Mouse (Mus musculus): Measurements from ENCODE around the gene Ankrd33b. TPM values are rescaled to one million over a fixed set of nuclear protein-coding genes. Genes with fewer than 3 reads are reported as not detected.

Gene Ankrd33b
- total and polyA plus RNA-seq, 3 experiments, result 0.11 TPM; not detected in 2

GRCm38 (mm10) chr15:31299258-31299917 is 68.1 kb downstream of the Ankrd33b start:
- ATAC-seq (ENCODE audit: extremely low read depth, insufficient number of reproducible peaks, low FRiP score, poor library complexity, severe bottlenecking) (no peak), DNase-seq (ENCODE audit: low spot score) (no peak)
- Histone ChIP-seq H3K27me3 (ENCODE audit: insufficient read depth, low read length) (peaks cover 5% of the 10 kb centered on the region; the same call in 1 of the 2 replicates), H3K4me3 (ENCODE audit: low read depth, low read length) (no peak overlapping the region), H3K9me3 (replicated peaks) (no peaks in the 10 kb centered on the region), H3K4me1 (ENCODE audit: insufficient read depth, low read depth, low read length) (no peaks in the 10 kb centered on the region), H3K36me3 (replicated peaks) (no peaks in the 10 kb centered on the region)
- TF ChIP-seq CTCF (IDR thresholded peaks at IDR 0.05; ENCODE audit: low read depth, low read length) (no peak), POLR2AphosphoS5 (IDR thresholded peaks at IDR 0.05; ENCODE audit: insufficient replicate concordance, low read depth, low read length) (no peak), TAL1 (conservative IDR thresholded peaks at IDR 0.05; ENCODE audit: low read depth, low read length) (no peak), GATA2 (IDR thresholded peaks at IDR 0.05; ENCODE audit: borderline replicate concordance, low read depth, low read length) (no peak), GATA1 (IDR thresholded peaks at IDR 0.05; ENCODE audit: borderline replicate concordance, low read length) (no peak)

- no peak for ATAC-seq (ENCODE audit: extremely low read depth, insufficient number of reproducible peaks, low FRiP score, poor library complexity, severe bottlenecking)
- peaks cover 5% of the 10 kb centered on the region; the same call in 1 of the 2 replicates for H3K27me3 ChIP-seq (ENCODE audit: insufficient read depth, low read length)
- TF ChIP-seq POLR2AphosphoS5 (IDR thresholded peaks at IDR 0.05; ENCODE audit: insufficient replicate concordance, low read depth, low read length) (no peak), GATA1 (IDR thresholded peaks at IDR 0.05; ENCODE audit: borderline replicate concordance, low read length) (no peak), TAL1 (conservative IDR thresholded peaks at IDR 0.05; ENCODE audit: low read depth, low read length) (no peak), GATA2 (IDR thresholded peaks at IDR 0.05; ENCODE audit: borderline replicate concordance, low read depth, low read length) (no peak), CTCF (IDR thresholded peaks at IDR 0.05; ENCODE audit: low read depth, low read length) (no peak)
These were observed 69.8 kb downstream of the Ankrd33b start for GRCm38 (mm10) chr15:31297777-31298137.

GRCm38 (mm10) chr15:31296882-31297776 is 70.4 kb downstream of the Ankrd33b start:
- no peaks in the 10 kb centered on the region for H3K36me3 ChIP-seq (replicated peaks)
- H3K4me1 ChIP-seq (ENCODE audit: insufficient read depth, low read depth, low read length), result no peaks in the 10 kb centered on the region
- DNase-seq (ENCODE audit: low spot score) (no peak), ATAC-seq (ENCODE audit: extremely low read depth, insufficient number of reproducible peaks, low FRiP score, poor library complexity, severe bottlenecking) (no peak)
- H3K4me3 ChIP-seq (ENCODE audit: low read depth, low read length), result no peak overlapping the region
- no peaks in the 10 kb centered on the region for H3K9me3 ChIP-seq (replicated peaks)
- peaks cover 5% of the 10 kb centered on the region; the same call in 1 of the 2 replicates for H3K27me3 ChIP-seq (ENCODE audit: insufficient read depth, low read length)
- TF ChIP-seq POLR2AphosphoS5 (IDR thresholded peaks at IDR 0.05; ENCODE audit: insufficient replicate concordance, low read depth, low read length), result no peak
- no peak for TF ChIP-seq CTCF (IDR thresholded peaks at IDR 0.05; ENCODE audit: low read depth, low read length)

More at GRCm38 (mm10) chr15:31297777-31298137, 69.8 kb downstream of the Ankrd33b start:
- H3K36me3 ChIP-seq (replicated peaks), result no peaks in the 10 kb centered on the region
- no peaks in the 10 kb centered on the region for H3K9me3 ChIP-seq (replicated peaks)
- H3K4me1 ChIP-seq (ENCODE audit: insufficient read depth, low read depth, low read length), result no peaks in the 10 kb centered on the region
- no peak overlapping the region for H3K4me3 ChIP-seq (ENCODE audit: low read depth, low read length)
- no peak for DNase-seq (ENCODE audit: low spot score)

GRCm38 (mm10) chr15:31294311-31294710 is 73.2 kb downstream of the Ankrd33b start:
- Histone ChIP-seq H3K27me3 (ENCODE audit: insufficient read depth, low read length) (0 out of 2 replicates have a peak, but pooled peaks cover 3% of the 10 kb centered on the region), H3K36me3 (replicated peaks) (no peaks in the 10 kb centered on the region), H3K4me1 (ENCODE audit: insufficient read depth, low read depth, low read length) (no peaks in the 10 kb centered on the region), H3K9me3 (replicated peaks) (no peaks in the 10 kb centered on the region), H3K4me3 (ENCODE audit: low read depth, low read length) (no peak overlapping the region)
- no peak for TF ChIP-seq CTCF (IDR thresholded peaks at IDR 0.05; ENCODE audit: low read depth, low read length)
- TF ChIP-seq POLR2AphosphoS5 (IDR thresholded peaks at IDR 0.05; ENCODE audit: insufficient replicate concordance, low read depth, low read length), result no peak
- no peak for TF ChIP-seq GATA2 (IDR thresholded peaks at IDR 0.05; ENCODE audit: borderline replicate concordance, low read depth, low read length)
- no peak for TF ChIP-seq TAL1 (conservative IDR thresholded peaks at IDR 0.05; ENCODE audit: low read depth, low read length)
- TF ChIP-seq GATA1 (IDR thresholded peaks at IDR 0.05; ENCODE audit: borderline replicate concordance, low read length), result no peak
- DNase-seq (ENCODE audit: low spot score) (no peak), ATAC-seq (ENCODE audit: extremely low read depth, insufficient number of reproducible peaks, low FRiP score, poor library complexity, severe bottlenecking) (no peak)

- Histone ChIP-seq H3K36me3 (replicated peaks) (no peaks in the 10 kb centered on the region), H3K9me3 (replicated peaks) (no peaks in the 10 kb centered on the region), H3K27me3 (ENCODE audit: insufficient read depth, low read length) (0 out of 2 replicates have a peak, but pooled peaks cover 3% of the 10 kb centered on the region), H3K4me3 (ENCODE audit: low read depth, low read length) (no peak overlapping the region), H3K4me1 (ENCODE audit: insufficient read depth, low read depth, low read length) (no peaks in the 10 kb centered on the region)
- DNase-seq (ENCODE audit: low spot score), result no peak
- ATAC-seq (ENCODE audit: extremely low read depth, insufficient number of reproducible peaks, low FRiP score, poor library complexity, severe bottlenecking), result no peak
- TF ChIP-seq POLR2AphosphoS5 (IDR thresholded peaks at IDR 0.05; ENCODE audit: insufficient replicate concordance, low read depth, low read length) (no peak), GATA2 (IDR thresholded peaks at IDR 0.05; ENCODE audit: borderline replicate concordance, low read depth, low read length) (no peak), TAL1 (conservative IDR thresholded peaks at IDR 0.05; ENCODE audit: low read depth, low read length) (no peak), GATA1 (IDR thresholded peaks at IDR 0.05; ENCODE audit: borderline replicate concordance, low read length) (no peak), CTCF (IDR thresholded peaks at IDR 0.05; ENCODE audit: low read depth, low read length) (no peak)
These were observed 74.9 kb downstream of the Ankrd33b start for GRCm38 (mm10) chr15:31292627-31293026.

- ATAC-seq (ENCODE audit: extremely low read depth, insufficient number of reproducible peaks, low FRiP score, poor library complexity, severe bottlenecking), result no peak
- no peak for DNase-seq (ENCODE audit: low spot score)
- Histone ChIP-seq H3K9me3 (replicated peaks) (peaks cover 3% of the 10 kb centered on the region; the same call in 1 of the 2 replicates), H3K4me3 (ENCODE audit: low read depth, low read length) (no peak overlapping the region), H3K27me3 (ENCODE audit: insufficient read depth, low read length) (no peaks in the 10 kb centered on the region), H3K4me1 (ENCODE audit: insufficient read depth, low read depth, low read length) (no peaks in the 10 kb centered on the region), H3K36me3 (replicated peaks) (no peaks in the 10 kb centered on the region)
- no peak for TF ChIP-seq POLR2AphosphoS5 (IDR thresholded peaks at IDR 0.05; ENCODE audit: insufficient replicate concordance, low read depth, low read length)
- no peak for TF ChIP-seq GATA1 (IDR thresholded peaks at IDR 0.05; ENCODE audit: borderline replicate concordance, low read length)
- TF ChIP-seq CTCF (IDR thresholded peaks at IDR 0.05; ENCODE audit: low read depth, low read length), result no peak
- TF ChIP-seq GATA2 (IDR thresholded peaks at IDR 0.05; ENCODE audit: borderline replicate concordance, low read depth, low read length), result no peak
- TF ChIP-seq TAL1 (conservative IDR thresholded peaks at IDR 0.05; ENCODE audit: low read depth, low read length), result no peak
These were observed 81.8 kb downstream of the Ankrd33b start for GRCm38 (mm10) chr15:31285695-31286094.
